Mouse (Mus musculus): ENCODE data around the gene Tmed4.

DNA sequence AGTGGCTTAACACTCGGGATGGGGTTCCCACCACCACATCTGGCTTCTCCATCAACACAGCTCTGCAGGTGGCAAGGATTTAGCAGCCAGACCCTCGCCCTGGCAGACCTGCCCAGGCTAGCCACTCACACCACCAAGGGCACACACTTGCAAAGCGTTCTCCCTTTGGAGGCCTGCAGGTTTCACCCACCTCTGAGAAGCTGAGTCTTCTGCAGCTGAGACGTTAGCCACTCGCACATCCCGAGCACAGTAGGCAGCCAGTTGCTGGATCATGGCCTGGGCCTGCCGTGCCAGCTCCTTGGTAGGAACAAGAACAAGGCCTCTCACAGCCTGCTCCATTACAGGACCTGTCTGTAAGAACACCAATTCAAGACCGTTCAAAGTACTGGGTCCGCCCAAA is 8.0 kb downstream of the Tmed4 start:
- no peak for TF ChIP-seq CTCF (IDR thresholded peaks at IDR 0.05; ENCODE audit: insufficient read depth, low read length)
- no peak for TF ChIP-seq POLR2A (IDR thresholded peaks at IDR 0.05; ENCODE audit: borderline replicate concordance, extremely low read depth, low read depth, low read length)

All from lung, adult 2 months (tissue).